Mouse (Mus musculus) kidney, postnatal 14 days (tissue): ENCODE results near the gene Faf2.
"Not testable (repeated sequence)": the region's sequence is repeated elsewhere in the genome, so short reads cannot be mapped to it uniquely, and the experiment has no call there.

ENCODE experiments used
- DNase-seq: peaks from one replicate; pipeline ENCODE4 v3.0.0; 2022; ENCODE audit warnings: mixed read lengths

Faf2 gene

DNA sequence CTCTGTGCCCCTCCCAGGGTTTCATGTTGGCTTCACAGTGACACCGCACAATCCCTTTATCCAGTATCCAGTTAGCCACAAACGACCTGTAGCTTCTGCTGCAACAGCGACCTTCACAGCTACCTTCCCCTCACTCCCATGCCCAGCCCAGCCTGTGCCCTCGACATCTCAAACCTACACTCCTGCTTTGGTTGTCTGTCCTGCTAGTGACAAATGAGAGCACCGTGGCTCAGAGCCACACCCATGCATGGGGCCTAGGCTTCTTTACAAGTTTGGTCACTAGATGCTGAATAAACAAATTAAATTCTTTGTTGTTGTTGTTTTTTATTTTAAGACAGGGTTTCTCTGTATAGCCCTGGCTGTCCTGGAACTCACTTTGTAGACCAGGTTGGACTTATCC is 14.4 kb upstream of the Faf2 start:
- DNase-seq, result no peak

DNA sequence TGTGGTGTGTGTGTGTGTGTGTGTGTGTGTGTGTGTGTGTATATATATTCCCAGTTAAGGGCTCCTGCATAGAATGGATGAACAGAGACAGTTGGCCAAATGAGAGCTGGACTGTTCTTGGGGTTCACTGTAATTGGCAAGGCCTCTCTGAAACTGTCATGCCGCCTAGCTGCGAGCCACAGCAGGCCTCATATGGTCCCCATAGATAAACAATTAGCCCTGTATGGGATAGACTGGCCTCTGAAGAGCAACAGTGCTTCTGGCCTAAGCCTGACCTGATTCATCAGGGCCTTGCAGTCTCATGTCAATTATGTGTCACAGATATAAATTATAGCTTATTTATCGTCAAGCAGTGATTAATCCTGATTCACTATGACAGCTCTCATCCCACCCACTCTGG is 13.6 kb upstream of the Faf2 start:
- DNase-seq, result no peak

DNA sequence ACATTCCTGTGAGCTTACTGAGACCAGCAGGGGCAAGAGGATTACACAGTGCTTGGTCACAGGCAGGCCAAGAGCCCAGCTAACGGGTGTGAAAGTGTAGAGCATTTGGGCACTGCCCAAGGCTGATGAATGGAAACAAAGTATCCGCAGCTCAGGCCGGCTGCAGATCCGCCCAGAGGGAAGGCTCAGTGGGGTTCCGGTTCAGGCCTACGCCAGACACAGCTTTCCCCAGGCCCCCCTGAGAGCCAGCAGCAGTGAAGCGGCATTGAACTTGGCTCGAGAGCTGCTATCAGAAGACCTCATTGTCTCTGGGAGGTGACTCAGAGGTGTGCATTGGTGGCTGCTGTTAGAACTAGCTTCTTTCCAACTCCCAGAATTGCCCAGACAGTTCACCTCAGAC is 12.9 kb upstream of the Faf2 start:
- DNase-seq, result no peak

DNA sequence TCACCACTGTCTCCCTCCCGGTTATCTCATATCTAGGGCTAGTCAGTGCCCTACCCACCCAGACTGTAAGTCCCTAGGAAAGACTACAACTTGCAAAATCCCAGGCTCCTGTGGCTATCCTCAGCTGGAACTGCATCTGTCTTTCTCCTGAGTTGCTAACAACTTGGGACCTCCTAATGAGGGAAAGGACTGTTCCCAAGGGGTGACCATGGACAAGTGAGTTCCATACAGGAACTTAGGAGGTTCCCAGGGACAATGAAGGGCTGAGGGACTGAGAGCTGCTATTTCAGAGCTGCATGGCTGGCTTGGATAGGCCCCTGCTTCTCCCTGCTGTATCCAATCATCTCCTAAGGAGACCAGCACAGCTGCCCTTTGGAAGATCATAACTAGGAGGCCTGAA is 12.3 kb upstream of the Faf2 start:
- DNase-seq, result no peak

DNA sequence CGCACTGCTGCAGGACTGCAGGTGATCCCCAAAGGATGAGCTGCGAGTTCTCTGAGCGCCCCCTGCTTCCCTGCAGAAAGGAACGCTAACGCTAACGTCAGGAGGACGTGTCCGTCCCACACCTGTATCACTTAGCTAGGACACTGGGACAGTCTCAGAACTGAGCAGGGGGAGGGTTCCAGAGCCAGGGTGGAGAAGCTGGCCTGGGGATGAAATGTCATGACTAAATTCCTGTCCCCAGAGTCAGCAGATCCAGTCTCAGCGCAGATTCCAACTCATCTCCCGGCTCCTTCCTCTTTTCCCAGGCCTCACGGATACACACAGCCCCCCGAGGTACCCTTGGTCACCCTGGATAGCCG is 11.0 kb upstream of the Faf2 start:
- no peak for DNase-seq

DNA sequence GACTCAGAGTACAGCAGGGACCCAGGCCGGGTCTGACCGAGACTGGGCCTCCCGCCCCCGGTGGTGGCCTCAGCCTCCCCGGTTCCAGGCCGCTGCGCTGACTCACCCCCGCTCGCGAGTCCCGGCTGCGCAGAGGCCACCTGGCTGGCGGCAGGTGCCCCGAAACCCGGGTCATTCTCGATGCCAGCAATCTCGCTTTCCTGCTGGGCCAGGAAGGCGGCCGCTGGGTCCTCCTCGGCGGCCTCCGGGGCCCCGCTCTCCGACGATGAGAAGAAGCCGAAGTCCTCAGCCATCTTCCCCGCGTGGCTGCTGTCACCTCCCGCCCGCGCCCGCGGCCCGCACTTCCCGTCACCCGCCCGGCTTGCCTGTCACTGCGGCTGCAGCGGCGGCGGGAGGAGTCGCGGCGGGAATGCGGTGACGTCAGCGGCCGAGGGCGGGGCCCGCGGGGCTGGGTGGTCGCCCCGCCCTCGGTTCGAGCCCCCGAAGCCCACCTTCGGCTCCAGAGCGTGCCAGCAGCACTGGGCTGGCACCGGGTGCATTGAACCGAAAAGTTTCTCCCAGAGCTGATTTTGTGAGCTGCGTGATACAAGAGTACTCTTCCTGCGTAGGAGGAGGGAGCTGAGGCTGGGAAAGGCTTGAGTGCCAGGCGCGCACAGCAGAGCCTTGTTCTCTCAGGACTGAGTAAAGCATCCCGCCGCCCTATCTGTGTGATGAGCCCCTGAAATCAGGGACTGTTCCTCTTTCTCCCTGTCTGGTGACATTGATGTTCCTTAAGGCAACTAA is 10.4 kb upstream of the Faf2 start, which contains the start of gene Cltb:
Gene Cltb (minus strand): TSS at position 373 of the 783 bp plus-strand sequence.
- peak; percentile 93 for DNase-seq

DNA sequence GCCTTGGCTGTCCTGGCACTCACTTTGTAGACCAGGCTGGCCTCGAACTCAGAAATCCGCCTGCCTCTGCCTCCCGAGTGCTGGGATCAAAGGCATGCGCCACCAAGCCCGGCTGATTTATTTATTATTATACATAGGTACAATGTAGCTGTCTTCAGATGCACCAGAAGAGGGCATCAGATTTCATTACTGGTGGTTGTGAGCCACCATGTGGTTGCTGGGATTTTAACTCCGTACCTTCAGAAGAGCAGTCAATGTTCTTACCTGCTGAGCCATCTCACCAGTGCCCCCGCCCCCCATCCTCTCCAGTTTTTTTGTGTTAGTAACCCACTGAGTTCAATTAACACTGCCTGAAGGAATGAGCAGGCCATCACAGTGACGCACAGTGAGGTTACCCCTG is 8.4 kb upstream of the Faf2 start:
- not testable (repeated sequence) for DNase-seq

DNA sequence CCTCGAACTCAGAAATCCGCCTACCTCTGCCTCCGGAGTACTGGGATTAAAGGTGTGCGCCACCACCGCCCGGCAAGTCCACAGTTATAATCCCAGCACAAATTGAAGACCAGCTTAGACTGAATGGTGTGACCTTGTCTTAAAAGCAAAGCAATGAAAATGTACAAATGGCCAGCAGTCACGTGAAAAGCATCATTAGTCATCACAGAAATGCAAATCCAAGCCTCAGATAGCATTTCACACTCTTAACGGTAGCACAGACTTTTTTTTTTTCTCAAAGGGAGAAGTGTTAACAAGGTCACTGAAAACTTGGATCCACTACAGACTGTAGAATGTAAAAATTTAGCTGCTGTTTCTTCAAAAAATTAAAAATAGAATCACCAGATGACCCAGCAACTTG is 5.3 kb upstream of the Faf2 start:
- DNase-seq, result no peak

DNA sequence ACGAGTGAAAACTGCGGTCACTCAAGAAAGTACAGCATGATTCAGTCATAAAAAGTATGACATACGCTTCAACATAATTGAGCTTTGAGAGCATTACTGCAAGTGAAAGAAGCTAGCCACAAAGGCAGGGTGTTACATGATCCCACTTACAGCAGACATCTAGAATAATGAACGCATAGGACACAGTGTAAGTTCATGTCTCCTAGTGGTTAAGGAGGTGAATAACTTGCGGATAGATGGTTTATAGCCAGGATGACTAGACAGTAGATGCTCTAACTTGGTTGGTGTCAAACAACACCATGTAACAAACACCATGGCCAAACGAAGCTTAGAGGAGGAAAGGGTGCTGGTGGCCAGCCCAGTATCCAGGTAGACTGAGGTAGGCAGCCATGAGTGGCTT is 4.6 kb upstream of the Faf2 start:
- no peak for DNase-seq

DNA sequence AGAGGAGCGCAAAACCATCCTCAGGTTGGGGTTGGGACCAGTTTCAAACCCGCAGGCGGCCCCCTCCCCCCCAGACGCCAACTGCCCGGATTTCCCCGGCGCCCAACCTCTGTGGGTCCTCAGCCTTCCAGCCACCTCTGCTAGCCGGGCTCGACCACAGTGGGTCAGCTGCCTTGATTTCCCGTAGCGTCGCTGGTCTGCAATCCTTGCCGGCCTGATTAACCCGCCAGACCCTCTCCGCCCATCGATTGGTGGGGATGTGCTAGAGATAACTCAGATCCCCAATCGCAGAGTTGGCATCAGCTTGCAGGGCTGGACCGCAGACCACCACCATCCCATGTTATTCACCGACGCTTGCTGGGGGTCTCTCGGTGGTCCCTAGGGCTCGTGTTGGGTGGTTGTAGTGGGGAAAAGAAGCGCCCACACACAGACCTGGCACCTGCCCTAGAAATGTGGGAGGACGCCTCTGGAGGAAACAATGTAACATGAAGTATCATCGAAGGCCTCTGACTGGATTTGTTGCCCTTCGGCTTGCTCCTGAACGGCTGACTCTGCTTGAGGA is 457 bp downstream of the Faf2 start:
- no peak for DNase-seq

DNA sequence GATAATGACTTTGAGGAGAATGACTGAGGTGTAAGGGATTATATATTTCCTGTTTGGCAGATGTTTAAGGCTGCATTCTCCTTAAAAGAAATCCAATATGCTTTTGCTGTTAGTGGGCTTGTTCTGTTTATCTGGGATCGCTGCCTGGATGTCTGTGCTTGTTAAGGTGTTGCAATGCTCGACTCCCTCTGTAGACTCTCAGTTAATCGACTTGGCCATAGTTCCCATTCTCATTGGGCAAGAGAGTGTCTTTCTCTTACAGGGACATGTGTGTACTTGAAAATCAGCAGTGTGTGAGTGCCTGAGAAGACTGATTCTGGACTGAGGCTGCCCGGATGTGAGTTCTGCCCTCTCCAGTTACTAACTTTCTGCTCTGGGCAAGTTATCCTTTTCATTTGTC is 7.5 kb downstream of the Faf2 start:
- no peak for DNase-seq

DNA sequence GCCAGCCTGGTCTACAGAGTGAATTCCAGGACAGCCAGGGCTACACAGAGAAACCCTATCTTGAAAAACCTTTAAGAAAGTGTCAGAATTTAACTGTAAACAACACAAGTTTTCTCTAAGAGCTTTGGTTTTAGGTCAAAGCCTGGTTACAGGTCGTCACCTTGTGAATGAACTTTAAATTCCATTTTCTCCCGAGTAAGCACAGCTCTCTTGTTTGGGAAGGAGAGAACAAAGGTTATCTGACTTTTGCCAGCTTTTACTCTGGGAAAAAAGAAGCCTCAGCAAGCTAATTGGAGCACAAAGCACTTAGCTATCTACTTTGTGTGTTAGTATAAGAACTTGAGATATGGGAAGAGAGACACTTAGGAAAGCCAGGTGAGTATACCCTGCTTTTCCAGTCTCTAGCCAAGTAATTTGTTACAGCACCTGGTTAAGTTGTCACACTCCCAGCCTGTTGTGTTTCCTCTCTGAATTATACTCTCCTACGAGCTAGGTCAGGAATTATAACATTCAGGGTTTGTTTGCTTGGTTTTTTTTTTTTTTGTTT is 11.2 kb downstream of the Faf2 start:
- DNase-seq, result peak; percentile 20

DNA sequence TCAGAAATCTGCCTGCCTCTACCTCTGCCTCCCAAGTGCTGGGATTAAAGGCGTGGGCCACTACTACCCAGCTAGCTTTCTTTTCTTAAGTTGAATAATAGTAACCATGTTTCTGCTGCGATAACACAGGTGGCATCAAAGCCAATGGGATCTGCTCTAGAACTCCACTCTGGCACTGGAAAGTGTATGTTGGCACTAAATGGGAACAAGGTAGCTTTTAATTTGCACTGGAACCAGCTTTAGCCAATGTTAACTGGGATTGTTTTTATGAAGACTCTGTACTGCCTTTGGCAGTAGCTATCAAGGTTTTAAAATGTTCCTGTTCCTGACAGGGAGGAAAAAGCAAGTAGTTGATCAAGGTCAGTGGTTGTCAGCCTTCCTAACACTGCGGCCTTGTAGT is 13.4 kb downstream of the Faf2 start:
- DNase-seq, result no peak

DNA sequence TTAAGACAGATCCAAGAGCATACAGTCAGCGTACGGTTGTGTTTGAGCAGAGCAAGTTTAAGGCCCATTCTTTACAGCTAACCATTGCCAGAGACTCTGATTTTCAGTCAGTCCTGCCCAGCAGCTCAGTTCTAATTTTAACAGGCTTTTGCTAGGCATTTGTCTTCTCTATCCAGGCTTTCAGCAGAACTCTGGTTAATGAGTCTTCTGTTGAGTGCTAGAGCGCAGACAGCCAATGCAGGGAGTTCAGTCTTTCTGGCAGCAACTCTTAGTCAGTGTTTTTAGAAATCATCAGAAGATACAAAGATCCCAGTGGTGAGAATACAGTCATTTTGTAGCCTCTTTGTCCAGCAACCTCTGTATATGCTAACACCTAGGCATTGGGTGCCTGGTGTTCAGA is 28.9 kb downstream of the Faf2 start:
- no peak for DNase-seq

DNA sequence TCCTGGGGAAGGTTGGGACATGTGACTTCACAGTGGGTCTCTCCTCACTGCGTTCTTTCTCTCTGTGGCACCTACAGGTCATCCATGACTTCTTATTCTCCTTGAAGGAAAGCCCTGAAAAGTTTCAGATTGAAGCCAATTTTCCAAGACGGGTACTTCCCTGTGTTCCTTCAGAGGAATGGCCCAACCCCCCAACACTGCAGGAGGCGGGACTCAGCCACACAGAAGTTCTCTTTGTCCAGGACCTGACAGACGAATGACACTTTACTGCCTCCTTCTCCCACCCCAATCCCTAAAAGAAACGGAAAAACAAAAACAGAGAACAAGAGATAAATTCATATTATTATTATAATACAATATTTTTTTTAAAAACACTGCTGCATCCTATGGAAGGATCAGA is 39.3 kb downstream of the Faf2 start:
- no peak for DNase-seq

DNA sequence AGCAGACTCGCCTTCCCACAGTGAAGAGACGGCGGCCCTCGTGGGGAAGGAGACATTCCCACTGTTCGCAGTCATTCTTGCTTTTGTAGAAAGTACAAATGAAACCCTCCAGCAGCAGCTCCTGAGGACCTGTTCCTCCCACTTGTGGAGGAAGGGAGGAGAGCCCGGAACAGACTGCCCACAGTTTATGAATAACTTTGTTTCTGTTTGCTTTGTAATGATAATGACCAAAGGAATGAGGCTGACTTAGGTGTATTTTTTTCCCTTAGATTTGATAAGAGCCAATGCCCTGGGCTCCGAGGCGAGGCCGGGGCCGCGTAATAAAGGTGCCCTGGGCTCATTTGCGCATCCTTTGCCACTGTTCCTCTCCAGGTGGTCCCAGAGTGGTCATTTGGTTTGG is 39.8 kb downstream of the Faf2 start:
- no peak for DNase-seq

DNA sequence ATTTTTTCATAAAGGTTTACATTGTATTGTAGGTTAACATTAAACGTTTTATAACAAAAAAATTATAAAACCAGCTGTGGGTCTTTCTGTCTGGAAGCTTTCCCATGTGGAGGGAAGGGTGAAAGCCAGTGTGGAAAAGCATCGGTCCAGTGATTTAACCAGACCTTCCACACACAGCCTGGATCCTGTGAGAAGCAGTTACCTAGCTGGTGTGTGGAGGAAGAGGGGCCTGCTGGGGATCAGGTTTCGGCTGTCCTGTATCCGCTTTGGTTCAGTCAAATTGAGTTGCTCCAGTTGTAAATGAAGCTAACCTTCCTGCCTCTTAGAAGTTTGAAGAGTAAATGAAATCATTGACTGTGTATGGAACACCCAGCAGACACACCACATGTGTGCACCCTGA is 42.4 kb downstream of the Faf2 start:
- no peak for DNase-seq

DNA sequence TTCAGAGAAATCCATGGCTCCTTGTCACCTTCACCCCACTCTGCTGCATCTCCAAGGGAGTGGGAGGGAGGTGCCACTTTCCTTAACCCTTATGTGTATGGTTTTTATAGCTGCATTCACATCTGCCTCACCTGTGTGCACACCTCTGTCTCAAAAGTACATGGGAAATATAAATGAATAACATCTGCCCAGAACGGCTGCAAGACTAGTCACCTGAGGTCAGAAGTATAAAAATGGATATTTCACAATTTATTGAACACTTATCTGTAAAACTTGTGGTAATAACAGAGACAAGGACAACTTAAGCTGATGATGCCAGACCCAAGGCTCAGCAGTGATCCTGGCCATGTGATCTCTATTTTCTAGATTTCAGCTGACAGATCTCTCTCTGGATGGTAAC is 42.9 kb downstream of the Faf2 start:
- DNase-seq, result no peak

DNA sequence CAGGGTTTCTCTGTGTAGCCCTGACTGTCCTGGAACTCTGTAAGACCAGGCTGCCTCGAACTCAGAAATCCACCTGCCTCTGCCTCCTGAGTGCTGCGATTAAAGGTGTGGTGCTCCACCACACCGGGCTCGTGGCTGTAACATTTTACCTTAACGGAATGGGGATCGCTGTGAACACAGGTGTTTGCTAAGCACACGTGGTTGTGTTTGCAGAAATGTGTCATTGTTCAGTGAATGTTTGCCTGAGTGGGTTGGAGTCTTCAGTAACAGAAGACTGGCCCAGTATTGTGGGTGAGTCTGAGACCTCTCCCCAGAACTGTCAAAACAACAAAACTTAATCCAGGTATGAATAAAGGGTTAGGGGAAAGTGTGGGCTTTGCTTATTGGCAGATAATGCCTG is 43.5 kb downstream of the Faf2 start:
- no peak for DNase-seq

DNA sequence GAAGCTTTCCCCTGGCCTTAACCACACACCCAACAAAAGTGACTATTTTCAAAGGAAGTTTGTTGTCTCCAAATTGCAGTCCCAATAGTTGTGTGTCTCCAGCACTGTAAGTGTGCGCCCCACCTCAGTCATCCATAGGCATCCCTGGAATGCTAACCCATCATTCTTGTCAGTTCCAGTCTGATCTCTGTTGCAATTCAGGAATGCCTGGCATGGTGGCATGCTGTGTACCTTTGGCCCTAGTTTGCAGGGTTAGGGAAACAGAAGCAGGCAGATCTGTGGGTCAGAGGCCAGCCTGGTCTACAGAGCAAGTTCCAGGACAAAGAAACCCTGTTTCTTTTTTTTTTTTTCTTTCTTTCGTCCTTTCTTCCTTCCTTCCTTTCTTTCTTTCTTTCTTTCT is 48.9 kb downstream of the Faf2 start:
- DNase-seq, result no peak

DNA sequence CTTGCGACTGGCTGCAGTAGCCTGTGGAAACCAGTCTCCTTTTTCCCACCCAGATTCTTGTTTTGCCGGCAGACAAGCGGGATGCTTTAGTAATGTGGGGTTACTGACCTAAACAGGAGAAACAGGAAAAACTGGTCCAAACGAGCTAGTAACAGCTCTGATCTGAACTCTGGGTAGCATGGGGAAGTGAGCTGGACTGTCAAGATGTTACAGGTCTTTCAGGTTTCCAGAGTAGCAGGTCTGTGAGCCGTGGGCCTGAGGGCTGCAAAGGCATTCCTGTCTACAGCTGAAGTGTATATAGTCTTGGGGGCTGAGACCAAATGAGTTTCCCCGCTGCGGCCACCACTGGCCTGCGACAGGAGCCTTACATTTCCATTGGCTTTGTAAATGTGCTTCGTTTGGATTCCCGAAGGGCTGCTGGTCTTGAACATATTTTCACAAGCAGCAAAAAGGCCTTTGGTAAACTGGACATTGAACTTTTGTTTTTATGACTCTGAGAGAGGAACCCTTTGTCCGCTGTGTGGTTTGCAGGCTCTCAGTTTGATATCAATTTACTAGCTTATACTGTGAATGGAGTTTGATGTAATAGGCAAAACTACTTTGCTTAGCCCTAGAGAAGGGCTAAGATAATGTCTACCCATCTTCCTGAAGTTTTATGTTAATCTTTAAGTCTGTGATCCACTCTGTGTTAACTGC is 54.5 kb downstream of the Faf2 start:
- DNase-seq, result no peak

DNA sequence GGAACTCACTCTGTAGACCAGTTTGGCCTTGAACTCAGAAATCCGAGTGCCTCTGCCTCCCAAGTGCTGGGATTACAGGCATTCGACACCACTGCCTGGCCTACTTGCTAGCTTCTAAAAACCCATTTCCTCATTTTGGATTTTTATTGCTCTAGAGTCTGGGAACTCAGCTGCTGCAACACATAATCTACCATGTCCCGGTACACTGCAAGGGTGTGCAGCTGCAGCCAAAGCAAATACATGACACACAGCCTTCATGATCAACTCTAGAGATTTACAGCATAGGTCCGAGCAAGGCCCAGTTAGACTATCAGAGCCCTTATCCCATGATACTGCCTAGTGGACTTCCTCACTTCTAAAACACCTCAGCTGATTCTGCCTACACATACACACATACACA is 56.7 kb downstream of the Faf2 start:
- DNase-seq, result no peak

DNA sequence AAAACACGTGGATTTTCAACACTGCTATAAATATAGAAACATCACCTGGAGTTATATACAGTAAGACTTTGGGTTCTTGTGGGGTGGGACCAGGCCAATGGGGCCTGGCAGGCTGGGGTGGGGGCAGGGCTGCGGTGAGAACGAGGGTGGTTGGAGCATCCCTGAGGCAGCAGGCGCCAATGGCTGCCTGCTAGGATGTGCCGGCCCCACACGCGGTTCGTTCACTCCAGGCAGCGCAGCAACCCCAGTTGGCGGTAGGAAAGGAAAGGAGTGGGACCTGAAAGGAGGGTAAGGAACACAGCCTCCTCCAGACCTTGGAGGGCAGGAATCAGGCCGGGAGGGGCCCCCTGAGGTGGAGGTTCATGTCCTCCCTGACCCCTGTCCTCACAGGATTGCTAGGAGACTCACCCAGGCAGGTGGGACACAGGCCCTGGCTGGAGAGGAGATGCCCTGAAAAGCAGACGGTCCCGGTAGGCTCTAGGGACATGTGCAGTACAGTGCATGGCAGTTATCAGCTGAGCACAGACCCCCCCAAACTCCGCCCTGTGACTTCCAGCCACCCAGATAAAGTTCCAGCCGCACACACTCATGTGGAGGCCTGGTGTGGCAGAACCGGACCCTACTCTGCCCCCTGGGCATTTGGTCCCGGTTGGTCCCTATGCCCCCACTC is 58.7 kb downstream of the Faf2 start:
- DNase-seq, result no peak

DNA sequence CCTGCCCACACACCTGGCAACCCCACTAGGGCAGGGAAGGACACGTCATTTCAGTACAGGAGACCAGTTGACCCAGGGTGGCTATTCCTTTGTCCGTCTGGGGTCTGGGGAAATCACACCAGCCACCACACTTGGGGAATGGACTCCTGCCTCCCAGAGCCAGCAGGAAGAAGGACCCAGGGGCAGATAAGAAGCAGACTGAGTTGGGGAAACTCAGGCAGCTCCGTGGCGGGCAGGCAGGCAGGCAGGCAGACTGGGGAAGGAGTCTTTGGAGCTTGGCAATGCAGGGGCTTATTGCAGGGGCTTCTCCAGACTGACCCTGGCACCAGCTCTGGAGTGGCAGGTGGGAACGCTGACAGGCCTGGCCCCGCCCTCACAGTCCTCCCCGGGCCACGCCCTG is 59.7 kb downstream of the Faf2 start:
- DNase-seq, result no peak
